Mouse (Mus musculus): ENCODE data around the gene B3galt4.

DNA sequence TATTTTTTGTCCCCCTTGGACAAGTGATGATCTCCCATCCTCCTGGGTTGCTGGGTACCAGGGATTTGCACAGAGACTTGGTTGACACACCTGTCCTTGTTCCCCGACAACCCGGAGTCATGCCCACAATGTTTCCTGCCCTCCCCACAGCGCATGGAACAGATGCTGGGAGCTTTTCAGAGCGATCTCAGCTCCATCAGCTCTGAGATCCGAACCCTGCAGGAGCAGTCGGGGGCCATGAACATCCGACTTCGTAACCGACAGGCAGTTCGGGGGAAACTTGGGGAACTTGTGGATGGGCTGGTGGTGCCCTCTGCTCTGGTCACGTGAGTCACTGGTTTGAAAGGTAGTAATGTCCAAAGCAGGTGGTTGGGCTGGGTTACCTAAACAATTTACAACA is 7.2 kb upstream of the B3galt4 start:
- TF ChIP-seq CTCF (IDR thresholded peaks at IDR 0.05; ENCODE audit: low read depth, low read length) (no peak), POLR2A (IDR thresholded peaks at IDR 0.05; ENCODE audit: insufficient read depth, low read length) (no peak), EP300 (IDR thresholded peaks at IDR 0.05; ENCODE audit: insufficient read depth, low read depth, low read length) (no peak)

Data from ES-Bruce4 (cell line).